Mouse (Mus musculus) right cerebral cortex, postnatal 14 days (tissue): Measurements from ENCODE around the gene Cox6b2.
"Not testable (repeated sequence)": the region's sequence is repeated elsewhere in the genome, so short reads cannot be mapped to it uniquely, and the experiment has no call there.

Experiments used
- DNase-seq: peaks from one replicate; pipeline ENCODE4 v3.0.0; 2022

Cox6b2 gene

DNA sequence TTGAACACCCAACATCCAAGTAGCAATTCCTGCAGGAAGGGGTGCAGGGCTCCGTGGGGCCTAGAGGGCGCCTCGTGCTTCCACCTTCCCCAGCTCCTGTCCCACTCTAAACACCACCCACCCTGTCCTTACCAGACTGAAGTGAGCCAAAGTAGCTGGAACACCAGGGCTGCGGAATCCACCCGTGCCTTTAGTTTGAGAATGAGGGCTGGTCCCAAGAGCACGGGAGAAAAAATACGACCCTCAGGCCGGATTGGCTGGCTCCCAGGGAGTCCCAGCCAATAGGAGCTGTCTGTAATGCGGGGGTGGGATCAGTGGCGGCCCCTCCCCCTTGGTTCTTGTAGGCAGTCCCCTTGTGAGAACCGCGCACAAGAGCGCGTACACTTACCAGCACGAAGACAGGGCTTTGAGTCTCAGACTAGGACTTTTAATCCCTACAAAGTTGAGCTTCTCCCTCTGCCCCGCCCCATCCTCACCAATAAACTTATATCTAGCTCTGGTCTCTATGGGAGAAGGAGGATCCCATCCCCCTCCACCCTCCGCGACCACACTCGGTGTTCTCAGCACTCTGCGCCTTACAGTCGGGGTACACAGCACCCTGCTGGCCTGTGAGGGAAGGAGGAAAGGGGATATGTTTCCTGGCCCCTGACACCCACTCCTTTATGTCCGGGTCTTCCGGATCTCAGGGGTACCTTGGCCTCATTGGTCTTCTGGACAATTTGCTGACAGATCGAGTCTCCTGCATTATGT lies at the start of gene Cox6b2:
Gene Cox6b2, minus strand, starts transcription at position 274 of the 750 bp plus-strand sequence.
- peak; percentile 72 for DNase-seq

DNA sequence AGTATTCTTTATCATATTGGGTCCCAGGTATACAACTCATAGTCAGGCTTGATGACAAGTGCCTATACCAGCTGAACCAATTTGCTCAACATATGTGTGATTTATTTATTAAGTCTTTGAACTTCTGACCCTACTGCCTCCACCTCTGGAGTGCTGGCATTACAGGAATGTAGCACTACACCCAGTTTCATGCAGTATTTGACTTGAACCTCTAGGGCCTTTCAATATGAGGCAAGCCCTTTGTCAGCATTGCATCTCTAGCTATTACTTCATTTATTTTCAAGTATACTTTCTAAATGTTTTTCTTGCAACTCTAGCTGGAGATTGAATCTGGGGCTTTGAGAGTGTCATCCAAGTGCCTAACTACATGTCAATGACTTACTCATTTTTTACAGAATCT lies 49.4 kb upstream of the Cox6b2 start:
- DNase-seq = no peak

DNA sequence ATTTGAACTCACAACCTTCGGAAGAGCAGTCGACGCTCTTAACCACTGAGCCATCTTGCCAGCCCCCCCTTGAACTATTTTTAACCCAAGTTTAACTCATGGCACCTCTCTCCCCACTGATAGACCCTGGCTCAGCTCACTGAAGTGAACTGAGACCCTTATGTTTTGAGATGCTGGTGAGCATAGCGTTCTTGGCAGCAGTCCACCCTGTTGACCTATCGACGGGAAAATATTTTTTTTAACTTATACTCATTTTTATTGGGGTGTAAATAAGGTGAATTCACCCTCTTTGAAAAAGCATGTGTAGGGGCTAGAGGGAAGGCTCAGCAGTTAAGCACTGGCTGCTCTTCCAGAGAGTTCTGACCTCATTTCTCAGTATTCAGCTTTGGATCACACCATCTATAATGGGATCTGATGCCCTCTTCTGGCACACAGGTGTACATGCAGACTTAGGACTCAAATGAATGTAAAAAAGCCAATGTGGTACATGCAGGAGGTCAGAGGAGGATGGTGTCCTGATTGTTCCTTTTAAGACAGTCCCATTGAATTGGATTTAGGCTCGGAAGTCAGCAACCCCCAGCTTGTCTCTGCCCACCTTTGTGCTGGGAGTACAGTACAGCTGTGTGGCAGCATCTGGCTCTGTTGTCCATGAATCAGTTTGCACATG lies 43.0 kb upstream of the Cox6b2 start:
- no peak for DNase-seq

DNA sequence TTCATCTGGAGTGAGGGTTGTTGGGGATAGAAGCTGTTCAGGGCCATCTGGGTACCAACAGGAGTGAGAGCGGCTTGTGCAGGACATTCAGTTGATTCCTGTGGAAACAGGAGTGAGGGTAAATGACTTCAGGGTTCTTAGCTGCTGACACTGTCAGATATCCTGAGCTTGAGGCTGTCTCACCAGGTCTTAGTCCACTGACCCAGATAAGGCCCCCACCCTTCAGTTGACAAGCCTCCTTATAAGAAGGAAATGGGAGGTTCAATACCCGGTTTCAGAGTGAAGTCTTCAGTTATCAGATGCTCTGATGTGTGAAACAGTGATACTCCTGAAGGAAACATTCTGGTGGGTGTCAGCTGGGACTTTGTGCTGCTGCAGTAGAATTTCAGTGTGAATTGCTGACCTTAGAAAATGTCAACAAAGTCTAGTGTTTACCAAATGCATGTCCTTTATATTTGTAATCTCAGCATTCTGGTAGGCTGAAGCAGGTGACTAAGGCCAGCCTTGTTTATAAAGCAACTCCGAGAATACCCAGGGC lies 41.8 kb upstream of the Cox6b2 start:
- DNase-seq = no peak

DNA sequence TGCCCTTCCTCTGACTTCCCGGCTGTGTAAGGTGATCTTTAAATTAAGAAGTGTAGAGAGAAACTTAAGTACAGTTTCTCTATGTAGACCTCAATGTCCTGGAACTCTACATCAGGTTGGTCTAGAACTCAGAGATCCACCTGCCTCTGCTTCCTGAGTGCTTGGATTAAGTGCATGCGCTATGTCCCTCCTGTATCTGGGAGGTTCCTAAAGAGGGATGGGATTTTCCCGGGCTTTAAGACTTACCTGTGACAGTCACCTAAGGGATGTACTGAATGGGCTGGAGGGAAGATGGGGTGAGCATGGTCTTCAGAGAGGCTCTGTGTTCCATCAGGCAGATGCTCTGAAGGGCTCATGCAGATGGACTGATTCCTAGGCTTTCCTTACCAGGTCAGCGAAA lies 40.8 kb upstream of the Cox6b2 start:
- no peak for DNase-seq

DNA sequence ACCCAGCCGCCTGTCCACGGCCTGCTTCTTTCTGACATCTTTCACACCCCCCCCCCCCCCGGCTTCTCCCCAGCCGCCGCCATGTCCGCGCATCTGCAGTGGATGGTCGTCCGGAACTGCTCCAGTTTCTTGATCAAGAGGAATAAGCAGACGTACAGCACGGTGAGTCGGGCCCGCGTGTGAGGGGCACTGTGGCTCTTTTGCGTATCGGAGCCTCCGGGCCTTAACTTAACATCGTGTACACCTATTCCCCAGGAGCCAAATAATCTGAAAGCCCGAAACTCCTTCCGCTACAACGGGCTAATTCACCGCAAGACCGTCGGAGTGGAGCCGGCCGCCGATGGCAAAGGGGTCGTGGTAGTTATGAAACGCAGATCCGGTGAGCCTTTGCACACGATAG lies 40.4 kb upstream of the Cox6b2 start:
- not testable (repeated sequence) for DNase-seq

DNA sequence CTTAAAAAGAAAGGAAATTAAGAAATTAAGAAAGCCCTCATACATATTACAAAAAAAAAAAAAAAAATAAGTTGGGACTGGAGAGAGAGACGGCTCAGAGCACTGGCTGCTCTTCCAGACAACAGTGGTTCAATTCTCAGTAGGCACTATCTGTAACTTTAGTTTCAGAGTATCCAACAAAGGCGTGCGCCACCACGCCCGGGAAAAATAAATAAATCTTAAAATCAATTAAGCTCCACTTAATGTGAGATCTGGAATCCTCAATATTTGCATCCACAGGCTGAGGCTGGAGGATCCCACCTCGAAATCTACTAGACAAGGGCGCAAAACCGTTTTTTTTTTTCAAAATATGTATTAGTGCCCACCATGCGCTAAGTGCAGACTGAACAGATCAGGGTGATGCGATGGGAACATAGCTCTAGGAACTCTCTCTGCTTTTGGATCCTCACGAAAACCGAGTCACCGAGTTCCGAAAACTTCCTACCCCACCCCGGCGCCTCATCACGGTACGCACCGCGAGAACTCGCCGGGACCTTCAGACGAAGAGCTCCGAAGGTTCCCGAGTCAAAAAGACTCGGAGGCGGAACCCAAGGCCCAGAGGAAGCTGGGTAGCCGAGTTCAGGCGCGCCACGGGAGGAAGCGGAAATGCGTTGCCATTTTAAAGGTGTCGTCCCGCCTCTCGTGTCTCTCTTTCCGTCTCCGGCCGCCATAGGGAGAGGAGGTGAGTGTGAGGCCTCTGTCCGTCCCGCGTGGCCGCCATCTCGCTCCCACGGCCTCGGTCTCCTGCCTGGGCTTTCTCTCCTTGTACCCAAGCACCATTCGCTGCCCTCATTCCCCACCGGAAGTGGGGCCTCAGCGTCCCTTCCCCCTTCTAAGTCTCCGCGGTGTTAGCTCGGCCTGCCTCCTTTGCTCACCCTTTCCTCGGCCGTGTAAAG lies 39.7 kb upstream of the Cox6b2 start, which contains the start of gene Rpl28:
Gene Rpl28, plus strand, starts transcription at position 597 of the 935 bp plus-strand sequence.
- DNase-seq = peak; percentile 94

DNA sequence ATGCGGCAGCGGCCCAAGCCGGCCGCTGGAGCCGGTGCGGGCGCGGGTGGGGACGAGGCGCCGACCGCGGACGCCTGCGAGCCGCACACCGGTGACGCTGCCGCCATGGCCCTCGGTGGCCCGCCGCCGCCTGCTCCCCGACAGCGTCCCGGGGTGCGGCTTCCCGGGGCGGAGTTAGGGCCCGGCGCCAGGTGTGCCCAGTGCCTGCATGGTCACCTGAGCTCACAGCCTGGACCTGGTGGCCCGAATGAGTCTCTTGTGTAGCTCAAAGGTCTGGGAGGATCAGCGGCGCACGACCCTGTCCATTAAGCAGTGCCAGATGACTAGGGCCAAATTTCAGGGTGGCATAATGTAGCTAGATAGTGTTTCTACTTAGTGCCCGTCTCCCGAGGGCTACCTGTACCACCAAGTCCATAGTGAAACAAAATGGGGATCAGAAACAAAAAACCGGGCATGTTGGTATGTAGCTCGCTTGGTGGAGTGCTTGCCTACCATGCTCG lies 36.6 kb upstream of the Cox6b2 start, which contains the start of gene Tmem238:
Gene Tmem238, minus strand, starts transcription at position 221 of the 500 bp plus-strand sequence.
- peak; percentile 28 for DNase-seq

DNA sequence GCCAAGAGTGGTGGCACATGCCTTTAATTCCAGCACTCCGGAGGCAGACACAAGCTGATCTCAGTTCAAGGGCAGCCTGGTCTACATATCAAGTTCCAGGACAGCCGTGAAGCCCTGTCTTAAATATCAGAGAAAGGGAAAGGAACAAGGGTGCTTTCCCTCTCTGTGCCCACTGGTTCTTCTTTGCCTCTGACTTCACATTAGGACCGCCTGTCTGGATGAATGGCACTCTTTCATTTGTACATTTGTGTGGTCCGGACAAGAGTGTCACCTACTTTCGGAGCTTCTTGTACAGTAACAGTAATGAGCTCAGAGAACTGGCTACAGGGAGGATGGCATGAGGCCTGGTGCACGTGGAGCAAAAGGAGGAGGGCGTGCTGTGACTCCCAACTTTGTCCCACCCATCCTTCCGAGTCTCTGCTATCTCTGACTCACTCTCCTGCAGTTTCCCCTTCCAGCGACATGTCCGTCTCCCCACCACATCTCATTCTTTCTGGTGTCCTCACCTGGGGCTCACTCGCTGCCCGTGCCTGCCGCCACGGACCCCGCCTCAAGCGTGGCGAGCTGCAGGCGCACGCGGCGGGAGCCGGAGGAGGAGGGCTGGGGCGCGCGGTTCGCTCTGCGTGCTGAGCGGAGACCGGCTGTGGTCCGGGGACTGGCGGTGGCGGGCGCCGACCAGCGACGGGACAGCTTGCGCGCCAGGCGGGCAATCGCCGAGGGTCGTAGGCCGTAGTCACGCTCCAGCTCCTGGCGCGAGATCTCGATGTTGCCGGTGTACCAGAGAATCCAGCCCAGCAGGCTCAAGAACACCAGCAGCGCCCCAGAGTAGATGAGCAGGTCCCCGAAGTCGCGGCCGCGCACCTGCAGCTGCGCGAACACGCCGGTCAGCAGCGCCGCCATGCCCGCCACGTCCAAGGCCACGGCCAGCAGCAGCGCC lies 35.9 kb upstream of the Cox6b2 start:
- DNase-seq = peak; percentile 64

DNA sequence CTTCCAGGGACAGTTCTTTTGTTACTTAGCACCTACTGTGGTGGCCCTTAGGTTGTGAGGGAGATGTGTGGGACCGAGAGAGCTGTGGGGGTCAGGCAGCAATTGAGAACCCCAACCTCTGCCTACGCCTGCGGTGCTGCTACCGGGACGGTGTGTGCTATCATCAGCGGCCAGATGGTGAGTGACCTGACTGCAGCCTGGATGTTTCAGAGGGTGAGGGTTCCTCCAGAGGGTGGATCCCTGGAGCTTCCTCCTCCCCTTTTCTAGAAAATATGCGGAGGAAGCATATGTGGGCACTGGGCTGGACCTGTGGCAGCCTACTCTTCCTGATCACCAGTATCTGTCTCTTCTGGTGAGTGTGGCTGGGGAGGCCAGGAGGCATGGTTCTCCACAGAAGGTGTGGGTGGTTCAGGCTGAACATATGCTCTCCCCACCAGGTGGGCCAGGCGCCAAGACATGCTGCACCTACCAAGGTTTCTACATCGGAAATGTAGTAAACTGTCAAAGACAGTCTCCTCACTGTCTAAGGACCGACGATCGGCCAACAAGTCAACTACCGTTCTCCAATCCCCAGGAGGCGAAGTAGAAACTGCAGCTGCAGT lies 30.9 kb upstream of the Cox6b2 start:
- peak; percentile 43 for DNase-seq

DNA sequence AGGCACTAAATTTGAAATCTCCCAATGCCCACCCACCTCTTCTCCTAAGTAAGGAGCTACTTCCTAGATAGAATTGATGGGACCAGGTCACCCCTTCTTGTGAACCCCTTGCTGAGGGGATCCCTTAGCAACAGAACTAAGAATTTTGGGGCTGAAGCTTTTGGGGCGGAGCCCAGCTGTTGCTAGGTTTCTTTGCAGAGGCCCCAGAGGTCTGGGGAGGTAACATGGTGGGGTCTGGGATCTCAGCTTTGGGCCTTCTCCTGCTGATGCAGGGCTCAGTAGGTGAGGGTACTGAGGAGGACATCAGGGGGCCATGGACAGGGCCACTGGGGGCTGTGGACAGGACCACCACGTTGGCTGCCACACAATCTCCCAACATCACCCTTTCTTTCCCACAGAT lies 29.9 kb upstream of the Cox6b2 start, which contains the start of the genes Il11 and Tmem190:
Gene Il11, minus strand, starts transcription at position 101 of the 400 bp plus-strand sequence.
Gene Tmem190, plus strand, starts transcription at position 179 of the 400 bp plus-strand sequence.
- no peak for DNase-seq

DNA sequence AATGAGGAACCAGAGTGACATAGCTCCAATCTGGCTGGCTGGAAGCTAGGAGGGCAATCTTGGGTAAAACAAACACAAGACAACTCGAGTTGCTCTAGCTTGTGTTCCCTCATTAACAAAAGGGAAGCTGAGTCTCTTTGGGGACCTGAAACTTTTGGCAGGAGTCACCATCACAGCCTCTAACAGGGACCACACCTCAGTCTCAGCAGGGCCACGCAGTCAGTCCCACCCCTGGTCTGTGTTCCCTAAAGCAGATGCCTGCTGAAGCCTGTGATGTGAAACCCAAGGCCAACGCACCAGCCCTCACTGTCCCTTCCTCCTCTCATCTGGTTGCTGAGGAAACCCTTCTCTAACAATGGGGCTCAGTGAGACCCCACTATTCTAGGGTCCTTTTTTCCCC lies 29.2 kb upstream of the Cox6b2 start:
- no peak for DNase-seq

DNA sequence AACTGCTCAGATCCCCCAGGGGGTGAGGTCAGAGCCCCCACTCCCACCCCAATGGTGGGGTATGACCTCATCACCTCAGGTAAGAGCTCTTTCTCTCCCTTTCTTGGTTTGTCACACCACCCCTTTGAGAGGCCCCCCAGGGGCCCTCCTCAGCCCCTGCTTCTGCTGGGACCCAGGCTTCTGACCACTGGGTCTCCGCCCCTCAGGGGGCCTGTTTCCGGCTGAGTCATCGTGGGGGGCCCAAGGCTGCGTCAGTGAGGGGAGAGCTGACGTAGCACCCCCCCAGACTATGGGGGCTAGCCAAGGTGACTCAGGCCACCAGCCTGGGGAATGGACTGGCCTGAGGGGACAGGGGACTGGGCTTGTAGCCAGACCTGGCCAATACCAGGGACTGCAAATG lies 27.0 kb upstream of the Cox6b2 start:
- DNase-seq = no peak

DNA sequence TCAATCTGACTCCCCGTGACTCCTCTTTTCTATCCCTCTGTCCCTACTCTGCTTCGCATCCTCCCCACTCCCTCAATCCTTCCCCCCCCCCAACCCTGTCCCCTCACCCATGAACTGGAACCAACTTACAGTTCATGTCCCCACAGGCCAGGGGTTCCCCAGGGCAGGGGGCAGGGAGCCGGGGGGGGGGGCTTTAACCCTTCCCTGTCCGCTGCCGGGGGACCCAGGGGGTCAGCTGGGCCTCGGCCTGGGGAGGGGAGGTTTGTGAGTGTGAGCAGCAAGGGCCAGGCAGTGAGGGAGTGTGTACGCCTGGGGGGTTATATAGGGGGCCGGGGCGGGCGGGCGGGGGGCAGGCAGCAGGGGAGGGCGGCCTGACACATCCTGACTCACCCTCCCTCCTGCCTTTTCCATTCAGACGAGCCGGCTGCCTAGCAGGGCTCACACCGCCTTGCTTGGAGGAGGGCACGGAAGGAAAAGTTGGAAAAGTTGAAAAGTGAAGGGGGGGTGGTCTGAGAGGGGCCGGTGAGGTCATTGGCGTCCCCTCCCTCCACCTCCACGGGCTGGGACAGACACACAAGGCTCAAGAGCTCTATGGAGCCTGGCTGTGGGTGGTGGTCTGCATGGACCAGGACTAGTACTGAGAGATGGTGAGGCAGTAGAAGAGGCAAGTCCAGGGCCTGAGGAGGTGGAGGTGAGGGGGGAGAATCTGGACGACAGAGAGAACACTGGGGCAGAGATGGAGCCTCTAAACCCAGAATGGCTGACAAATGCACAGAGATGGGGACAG lies 25.1 kb upstream of the Cox6b2 start:
- no peak for DNase-seq

DNA sequence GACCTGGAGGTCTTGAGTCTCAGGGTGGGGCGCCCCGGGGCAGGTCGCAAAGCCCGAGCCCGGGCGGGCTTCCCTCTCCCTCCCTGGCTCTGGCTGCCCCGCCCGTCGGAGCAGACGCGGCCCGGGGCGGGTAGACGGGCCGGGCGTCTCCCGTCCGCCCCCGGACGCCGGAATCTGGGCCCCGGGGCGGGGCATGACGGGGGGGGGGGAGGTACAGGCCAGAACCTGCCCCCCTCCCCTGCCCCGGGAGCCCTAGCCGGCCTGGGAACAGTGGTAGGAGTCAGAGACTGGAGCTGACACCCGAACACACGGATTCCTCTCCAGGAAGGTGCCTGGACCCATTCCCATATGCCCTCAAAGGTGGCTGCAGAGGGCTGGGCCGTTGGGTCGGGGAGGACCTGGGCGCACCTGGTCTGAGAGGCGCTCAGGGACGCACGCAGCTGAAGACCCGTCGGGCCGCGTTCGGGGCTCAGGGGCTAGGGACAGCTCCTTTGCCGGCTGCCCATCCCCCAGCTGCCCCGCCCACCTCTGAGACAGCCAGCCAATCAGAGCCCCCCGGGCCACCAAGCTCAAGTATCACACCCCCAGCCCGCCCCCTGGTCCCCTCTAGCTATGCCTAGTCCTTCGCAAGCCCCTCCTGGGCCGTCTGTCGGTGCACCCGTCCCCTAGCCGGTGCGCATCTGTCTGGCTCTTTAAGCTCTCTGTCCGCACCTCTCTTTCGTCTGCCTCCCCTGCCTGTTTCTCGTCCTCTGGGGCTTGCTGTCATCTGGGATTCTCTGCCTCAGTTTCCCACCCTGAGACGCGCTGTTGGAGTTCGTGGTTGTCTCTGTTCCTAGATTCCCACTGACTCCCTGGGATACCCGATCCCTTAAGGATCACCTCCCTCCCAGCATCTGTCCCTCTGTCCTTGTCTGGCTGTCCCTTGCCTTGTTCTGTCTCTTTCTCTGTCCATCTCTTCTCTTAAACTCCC lies 24.3 kb upstream of the Cox6b2 start:
- DNase-seq = peak; percentile 42

DNA sequence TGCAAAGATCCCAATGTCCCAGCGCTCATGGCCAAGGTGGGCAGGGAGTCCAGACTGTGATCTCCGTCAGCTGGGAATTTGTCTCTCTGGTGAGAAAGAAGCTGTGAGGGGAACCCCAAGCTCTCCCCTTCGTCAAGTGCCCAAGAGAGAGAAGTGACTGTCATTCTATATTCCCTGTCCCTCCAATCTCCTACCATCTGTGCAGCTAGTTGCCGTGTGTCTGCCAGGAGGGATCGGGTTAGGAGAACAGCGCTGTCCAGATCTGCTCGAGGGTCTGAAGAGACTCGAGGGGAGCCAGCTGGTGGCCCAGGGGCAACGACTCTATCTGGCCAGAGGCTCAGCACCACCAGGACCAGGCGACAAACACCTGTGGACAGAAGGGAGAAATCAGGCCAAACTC lies 23.2 kb upstream of the Cox6b2 start:
- no peak for DNase-seq

DNA sequence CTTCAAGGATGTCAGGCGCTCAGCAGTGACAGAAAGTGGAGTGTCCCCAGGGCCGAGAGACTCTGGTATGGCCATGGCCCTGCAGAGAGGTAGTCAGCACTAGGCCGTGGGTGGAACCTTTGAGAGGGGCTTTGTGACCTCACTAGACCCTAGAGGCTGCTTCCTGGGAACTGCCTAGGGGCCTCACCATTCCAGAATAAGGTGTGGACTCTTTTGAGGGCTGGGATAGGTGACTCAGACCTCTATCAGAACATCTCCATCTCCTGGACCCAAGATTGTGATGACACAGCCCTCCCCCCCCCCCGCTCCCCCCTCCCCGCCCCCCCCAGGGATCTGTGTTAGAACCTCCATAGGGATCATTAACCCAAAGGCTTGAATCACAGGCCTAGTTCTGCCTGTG lies 18.3 kb upstream of the Cox6b2 start, which contains the start of gene Fam71e2:
Gene Fam71e2, minus strand, starts transcription at position 101 of the 400 bp plus-strand sequence.
- no peak for DNase-seq

DNA sequence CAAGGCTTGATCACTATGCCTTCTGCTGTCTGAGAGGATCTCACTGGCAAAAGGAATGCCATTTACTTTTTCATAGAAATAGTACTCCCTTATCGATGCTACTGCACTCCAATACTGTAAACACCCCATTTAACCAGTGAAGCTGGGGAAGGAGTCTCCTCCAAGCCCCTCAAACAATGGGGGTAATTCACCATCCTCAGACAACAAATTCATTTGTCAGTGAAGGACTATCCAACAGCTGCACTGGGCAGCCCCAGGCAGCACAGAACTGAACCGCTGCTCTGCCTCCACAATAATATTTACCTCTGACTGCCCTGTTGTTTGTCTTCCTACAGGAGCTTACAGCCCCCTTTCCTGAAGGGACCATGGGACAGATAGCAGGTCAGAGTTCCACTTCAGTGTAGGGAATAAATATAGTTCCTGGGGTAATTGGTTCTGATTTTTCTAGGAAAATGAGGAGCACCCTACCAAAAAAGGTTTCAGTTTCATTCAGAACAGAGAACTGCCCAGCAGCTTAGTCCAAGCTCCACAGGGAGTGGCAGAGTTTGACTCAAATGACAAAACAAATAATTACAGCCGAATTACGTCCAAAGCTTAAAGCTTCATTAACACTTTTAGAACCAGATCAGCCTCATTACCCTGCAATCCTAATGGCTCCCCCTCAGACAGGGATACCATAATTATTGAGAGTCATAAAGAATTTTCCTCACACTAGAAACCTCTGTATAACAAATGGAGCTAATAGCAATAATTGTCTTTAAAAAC lies 12.2 kb upstream of the Cox6b2 start:
- no peak for DNase-seq
